Mouse (Mus musculus): ENCODE measurements around the gene Adat2.

Gene Adat2

GRCm38 (mm10) chr10:13596073-13596472, 43.4 kb downstream of the Adat2 start:
- DNase-seq (ENCODE audit: low read depth, low spot score), result no peak

GRCm38 (mm10) chr10:13596866-13597265, 44.2 kb downstream of the Adat2 start:
- no peak for DNase-seq (ENCODE audit: low read depth, low spot score)

- no peak for DNase-seq (ENCODE audit: low read depth, low spot score)
These were observed 44.8 kb downstream of the Adat2 start for GRCm38 (mm10) chr10:13597491-13597890.

- DNase-seq (ENCODE audit: low read depth, low spot score), result no peak
These were observed 48.2 kb downstream of the Adat2 start for GRCm38 (mm10) chr10:13600926-13601325.

All from brain, embryonic 18.5 days (tissue).